Mouse (Mus musculus) heart, embryonic 12.5 days (tissue): ENCODE data around the gene Gm4858. TPM values are rescaled to one million over a fixed set of nuclear protein-coding genes. Genes with fewer than 3 reads are reported as not detected.

Experiments used
- ATAC-seq: fragments of 200-750 bp; cut with Nextera tagmentation; 2 replicates; pipeline ENCODE4 v1.8.0; 2017; ENCODE audit warnings: moderate TSS enrichment, moderate library complexity; ENCODE audit not compliant: insufficient number of reproducible peaks, low FRiP score
- H3K27ac ChIP-seq: fragments of 300-500 bp; sonication (generic); 2 replicates; pipeline ENCODE4 v1.5.1; 2016; ENCODE audit warnings: mild to moderate bottlenecking, moderate library complexity; ENCODE audit not compliant: poor library complexity, severe bottlenecking
- H3K27me3 ChIP-seq: fragments of 300-500 bp; sonication (generic); replicated peaks from 2 replicates; pipeline ENCODE4 v1.6.1; 2016; ENCODE audit warnings: mild to moderate bottlenecking, moderate library complexity
- H3K36me3 ChIP-seq: fragments of 300-500 bp; sonication (generic); 2 replicates; pipeline ENCODE4 v1.6.1; 2016; ENCODE audit warnings: mild to moderate bottlenecking, moderate library complexity
- H3K4me1 ChIP-seq: fragments of 300-500 bp; sonication (generic); replicated peaks from 2 replicates; pipeline ENCODE4 v1.6.1; 2016; ENCODE audit warnings: mild to moderate bottlenecking
- H3K4me2 ChIP-seq: fragments of 300-500 bp; sonication (generic); 2 replicates; pipeline ENCODE4 v1.6.1; 2016; ENCODE audit warnings: mild to moderate bottlenecking, moderate library complexity
- H3K4me3 ChIP-seq: fragments of 300-500 bp; sonication (generic); 2 replicates; pipeline ENCODE4 v1.5.1; 2016; ENCODE audit warnings: mild to moderate bottlenecking
- H3K9ac ChIP-seq: fragments of 300-500 bp; sonication (generic); 2 replicates; pipeline ENCODE4 v1.6.1; 2016; ENCODE audit warnings: mild to moderate bottlenecking, moderate library complexity
- H3K9me3 ChIP-seq: fragments of 300-500 bp; sonication (generic); replicated peaks from 2 replicates; pipeline ENCODE4 v1.6.1; 2016; ENCODE audit warnings: mild to moderate bottlenecking, moderate library complexity
- WGBS: fragments of 180-500 bp; shearing (Covaris S2); methylation state at CpG from one replicate; pipeline ENCODE4 v1.1.7; 2016; 5-methylcytosine and 5-hydroxymethylcytosine counted together
- polyA plus RNA-seq: library from polyadenylated mRNA; unstranded; fragments of >200 nt; fragmentation: Nextera tagmentation; extraction: Ambion mirVana; gene quantifications from 2 replicates; pipeline ENCODE4 v1.2.1, GENCODE M21; 2016

The Gm4858 gene
- polyA plus RNA-seq, 1 experiment from 2014 or later, result not detected

GRCm38 (mm10) chr3:93111668-93112067, 43.0 kb downstream of the Gm4858 start:
- H3K4me2 ChIP-seq, result no peak overlapping the region
- no peak overlapping the region for H3K9ac ChIP-seq
- no peaks in the 10 kb centered on the region for H3K9me3 ChIP-seq
- H3K27ac ChIP-seq, result no peak overlapping the region
- no peaks in the 10 kb centered on the region for H3K27me3 ChIP-seq
- no peak for ATAC-seq
- H3K4me3 ChIP-seq, result no peak overlapping the region
- no peaks in the 10 kb centered on the region for H3K36me3 ChIP-seq
- WGBS, result 36% methylated on average over 5 of the region's 5 CpGs
- H3K4me1 ChIP-seq, result no peaks in the 10 kb centered on the region

- H3K27ac ChIP-seq, result no peak overlapping the region
- no peak overlapping the region for H3K4me2 ChIP-seq
- H3K9me3 ChIP-seq, result no peaks in the 10 kb centered on the region
- no peak overlapping the region for H3K4me3 ChIP-seq
- no peaks in the 10 kb centered on the region for H3K27me3 ChIP-seq
- H3K4me1 ChIP-seq, result no peaks in the 10 kb centered on the region
- no peaks in the 10 kb centered on the region for H3K36me3 ChIP-seq
- H3K9ac ChIP-seq, result no peak overlapping the region
- WGBS, result 4% methylated on average over 2 of the region's 2 CpGs
- no peak for ATAC-seq
Measured at GRCm38 (mm10) chr3:93114481-93114880, 45.9 kb downstream of the Gm4858 start.

GRCm38 (mm10) chr3:93119101-93119500, 50.5 kb downstream of the Gm4858 start:
- H3K4me1 ChIP-seq, result no peaks in the 10 kb centered on the region
- no peak overlapping the region for H3K9ac ChIP-seq
- 47% methylated on average over 4 of the region's 4 CpGs for WGBS
- no peaks in the 10 kb centered on the region for H3K27me3 ChIP-seq
- H3K36me3 ChIP-seq, result no peaks in the 10 kb centered on the region
- H3K27ac ChIP-seq, result no peak overlapping the region
- no peak for ATAC-seq
- no peaks in the 10 kb centered on the region for H3K9me3 ChIP-seq
- H3K4me3 ChIP-seq, result no peak overlapping the region
- H3K4me2 ChIP-seq, result no peak overlapping the region

Other genes starting within 250 kb of the Gm4858 start
- gene Kprp, start 241.6 kb upstream of the Gm4858 start, polyA plus RNA-seq, result not detected in 2 replicates
- not detected in 2 replicates for gene Lce1l, start 217.5 kb upstream of the Gm4858 start, polyA plus RNA-seq
- gene 2310050C09Rik, start 198.6 kb upstream of the Gm4858 start, polyA plus RNA-seq, result not detected in 2 replicates
- gene Lce3a, start 142.6 kb upstream of the Gm4858 start, polyA plus RNA-seq, result not detected in 2 replicates
- not detected in 2 replicates for gene Lce3b, start 135.8 kb upstream of the Gm4858 start, polyA plus RNA-seq
- gene Lce3c, start 124.3 kb upstream of the Gm4858 start, polyA plus RNA-seq, result not detected in 2 replicates
- not detected in 2 replicates for gene Lce3d, start 111.4 kb upstream of the Gm4858 start, polyA plus RNA-seq
- not detected in 2 replicates for gene Lce3e, start 101.8 kb upstream of the Gm4858 start, polyA plus RNA-seq
- not detected in 2 replicates for gene Lce3f, start 76.6 kb upstream of the Gm4858 start, polyA plus RNA-seq
- gene Crct1, start 53.1 kb upstream of the Gm4858 start, polyA plus RNA-seq, result not detected in 2 replicates
- not detected in 2 replicates for gene Lce1m, start 49.8 kb upstream of the Gm4858 start, polyA plus RNA-seq
- gene Crnn, start 76.0 kb downstream of the Gm4858 start, polyA plus RNA-seq, result not detected in 2 replicates
- not detected in 2 replicates for gene Flg2, start 128.5 kb downstream of the Gm4858 start, polyA plus RNA-seq
- not detected in 2 replicates for gene Flg, start 204.7 kb downstream of the Gm4858 start, polyA plus RNA-seq